Mouse (Mus musculus) B cell, adult 2 months (primary cell): Measurements from ENCODE around the gene Myo15.
"Not testable (repeated sequence)": the region's sequence is repeated elsewhere in the genome, so short reads cannot be mapped to it uniquely, and the experiment has no call there.

Experiments used
- DNase-seq, 2 experiments: peaks; one replicate each; pipeline ENCODE4 v3.0.0; 2022

Gene Myo15

DNA sequence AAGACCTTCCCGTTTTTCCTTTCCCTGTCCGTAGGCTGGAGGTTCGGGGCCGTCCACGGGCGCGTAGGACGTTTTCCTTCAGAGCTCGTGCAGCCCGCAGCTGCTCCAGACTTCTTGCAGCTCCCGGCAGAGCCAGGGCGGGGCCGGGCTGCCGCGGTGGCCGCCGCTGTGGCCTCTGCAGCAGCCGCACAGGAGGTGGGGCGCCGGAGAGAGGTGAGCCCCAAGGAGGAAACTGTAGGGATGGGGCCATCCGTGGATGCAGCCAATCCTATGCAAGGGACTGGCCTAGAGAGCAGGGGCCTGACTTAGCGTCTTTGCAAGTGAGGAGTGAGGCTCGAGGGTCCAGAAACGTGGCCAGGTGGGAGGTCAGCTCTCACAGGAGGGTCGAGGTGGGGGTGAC, 40.4 kb downstream of the Myo15 start:
- DNase-seq, result no peak

DNA sequence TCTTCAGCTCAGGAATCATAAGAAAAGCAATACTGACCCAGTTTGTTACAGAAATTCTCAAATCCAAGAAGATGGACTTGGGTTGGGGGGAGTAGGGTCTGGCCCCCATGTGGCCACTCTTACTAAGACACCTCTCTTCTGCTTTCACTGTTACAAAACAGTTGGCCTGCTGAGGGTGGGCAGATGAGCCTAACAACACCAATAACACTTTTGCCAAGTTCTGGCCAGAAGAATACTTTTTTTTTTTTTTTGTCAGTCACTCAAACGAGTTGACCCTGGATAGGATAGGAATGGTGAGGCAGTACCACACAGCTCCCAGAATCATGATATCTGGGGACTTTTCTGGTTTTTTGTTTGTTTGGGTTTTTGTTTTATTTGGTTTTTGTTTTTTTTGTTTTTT, 42.8 kb downstream of the Myo15 start:
- DNase-seq, result no peak

DNA sequence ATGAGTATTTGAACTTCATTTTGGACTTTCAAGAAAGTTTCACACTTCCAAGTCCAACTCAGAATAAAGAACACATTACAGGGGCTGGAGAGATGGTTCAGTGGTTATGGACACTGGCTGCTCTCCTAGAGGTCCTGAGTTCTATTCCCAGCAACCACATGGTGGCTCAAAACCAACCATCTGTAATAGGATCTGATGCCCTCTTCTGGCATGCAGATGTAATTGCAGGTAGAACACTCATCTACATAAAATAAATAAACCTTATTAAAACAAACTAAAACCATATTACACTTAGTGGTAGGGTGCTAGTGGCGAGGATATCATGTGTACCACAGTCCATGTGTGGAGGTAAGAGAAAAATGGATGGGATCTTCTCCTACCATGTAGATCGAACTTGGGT, 43.4 kb downstream of the Myo15 start:
- DNase-seq, result peak in 1 of 2 experiments; percentile 10

DNA sequence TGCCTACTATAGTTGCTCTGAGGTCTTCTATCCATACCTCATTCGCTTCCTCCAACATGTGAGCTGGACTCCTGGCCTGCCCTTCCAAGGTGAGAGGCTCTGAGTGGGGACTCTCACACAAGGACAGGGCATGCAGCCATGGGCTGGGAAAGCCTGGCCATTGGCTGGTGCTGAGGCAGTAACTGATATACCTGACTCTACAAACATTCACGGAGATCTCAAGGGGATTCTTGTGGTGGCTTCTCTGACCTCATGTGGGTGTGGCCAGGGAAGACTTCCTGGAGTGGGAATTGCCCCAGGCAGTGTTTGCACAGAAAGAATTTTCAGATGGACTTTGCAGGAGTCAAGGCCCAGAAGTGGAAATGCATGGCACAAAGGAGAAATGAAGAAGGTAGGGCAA, 45.8 kb downstream of the Myo15 start:
- no peak for DNase-seq

DNA sequence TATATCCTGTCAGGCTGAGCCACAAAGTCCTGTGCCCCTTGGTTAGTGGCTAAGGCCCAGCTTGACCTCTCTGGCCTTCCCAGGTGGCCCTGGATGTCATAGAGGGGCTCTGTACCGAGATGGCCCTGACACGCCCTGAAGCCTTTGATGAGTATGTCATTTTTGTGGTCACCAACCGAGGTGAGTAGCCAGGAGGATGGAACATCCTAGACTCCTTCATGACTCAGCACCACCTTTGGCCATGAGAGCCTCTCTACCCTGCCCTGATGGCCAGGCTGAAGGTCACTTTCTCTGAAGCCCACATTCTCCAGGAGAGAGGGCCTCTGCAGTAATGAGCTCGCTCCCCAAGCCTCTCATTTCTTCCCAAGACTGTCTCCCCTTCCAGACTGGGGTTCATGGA, 49.2 kb downstream of the Myo15 start:
- DNase-seq, result no peak

DNA sequence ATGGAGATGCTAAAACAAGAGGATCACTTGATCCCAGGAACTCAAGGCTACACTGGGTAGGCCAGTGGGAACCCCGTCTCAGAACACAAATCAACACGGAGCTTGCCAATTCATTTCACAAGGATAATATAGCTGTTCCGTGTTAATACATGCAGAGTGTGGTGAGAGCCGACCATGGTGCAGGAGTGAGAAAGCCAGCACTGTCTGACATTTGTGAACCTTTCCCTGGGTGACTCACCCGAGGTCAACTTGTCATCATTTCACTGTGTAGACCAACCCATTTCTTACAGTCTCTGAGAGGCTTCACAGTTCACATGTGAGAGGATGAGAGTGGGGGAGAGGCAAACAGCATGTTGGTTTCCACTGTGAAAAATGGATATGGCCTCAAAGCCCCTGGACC, 52.9 kb downstream of the Myo15 start:
- no peak for DNase-seq

DNA sequence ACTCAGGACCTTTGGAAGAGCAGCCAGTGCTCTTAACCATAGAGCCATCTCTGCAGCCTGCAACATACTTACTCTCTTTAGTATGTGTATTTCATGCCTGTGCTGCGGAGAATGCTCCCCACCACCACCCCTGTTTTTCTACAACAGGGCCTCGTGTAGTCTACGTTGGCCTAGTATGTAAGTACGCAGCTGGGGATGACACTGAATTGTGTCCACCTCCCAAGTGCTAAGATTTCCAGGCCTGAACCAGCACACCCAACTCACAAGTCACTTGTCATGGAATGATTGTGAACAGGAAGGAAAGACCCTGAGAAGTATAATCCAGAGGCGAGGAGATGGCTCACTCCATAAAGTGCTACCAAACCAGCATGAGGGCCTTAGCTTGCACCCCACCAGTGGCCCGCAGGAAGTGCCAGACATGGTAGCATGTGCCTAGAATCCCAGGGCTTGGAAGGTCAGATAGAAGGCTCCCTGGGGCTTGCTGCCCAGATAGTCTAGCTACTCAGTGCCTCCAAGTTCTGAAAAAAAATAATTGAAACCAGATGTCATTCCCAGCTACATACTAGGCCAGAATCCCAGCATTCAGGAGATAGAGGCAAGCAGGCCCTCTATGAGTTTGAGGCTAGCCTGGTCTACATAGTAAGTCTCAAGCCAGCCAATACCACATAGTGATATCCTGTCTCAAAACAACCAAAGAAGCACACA, 53.7 kb downstream of the Myo15 start:
- no peak for DNase-seq

DNA sequence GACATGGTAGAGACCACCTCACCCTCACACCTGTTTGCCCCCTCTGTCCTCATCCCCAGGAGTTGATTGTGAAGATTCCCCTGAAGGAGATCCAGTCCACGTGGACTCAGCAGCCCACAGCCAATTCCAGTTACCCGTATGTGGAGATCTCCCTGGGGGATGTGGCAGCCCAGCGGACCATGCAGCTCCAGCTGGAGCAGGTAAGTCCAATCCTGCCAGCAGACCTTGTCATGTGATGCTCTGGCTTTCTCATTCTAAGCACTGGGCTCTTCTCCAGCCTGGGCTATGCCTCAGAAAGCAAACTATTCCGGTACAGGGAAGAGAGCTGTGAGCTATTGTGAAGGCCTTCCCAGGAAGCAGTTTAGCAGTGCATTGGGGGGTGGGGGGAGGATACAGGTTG, 57.3 kb downstream of the Myo15 start:
- DNase-seq, result no peak

DNA sequence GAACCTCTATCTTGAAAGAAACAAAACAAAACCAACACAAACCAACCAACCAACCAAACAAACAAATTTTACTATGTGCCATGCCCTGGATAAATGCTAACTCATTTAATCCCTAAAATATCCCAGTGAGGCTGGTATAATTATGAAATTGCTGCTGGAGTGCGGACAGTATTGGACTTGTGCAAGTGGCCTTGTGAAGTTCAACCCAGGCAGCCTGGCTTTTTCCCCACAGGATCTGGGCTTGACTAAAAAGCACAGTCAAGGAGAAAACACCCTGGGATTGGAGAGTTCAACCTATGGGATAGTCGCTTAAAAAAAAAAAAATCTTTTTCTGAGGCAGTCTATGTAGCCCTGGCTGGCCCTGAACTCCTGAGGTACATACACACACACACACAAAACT, 66.5 kb downstream of the Myo15 start:
- no peak for DNase-seq

DNA sequence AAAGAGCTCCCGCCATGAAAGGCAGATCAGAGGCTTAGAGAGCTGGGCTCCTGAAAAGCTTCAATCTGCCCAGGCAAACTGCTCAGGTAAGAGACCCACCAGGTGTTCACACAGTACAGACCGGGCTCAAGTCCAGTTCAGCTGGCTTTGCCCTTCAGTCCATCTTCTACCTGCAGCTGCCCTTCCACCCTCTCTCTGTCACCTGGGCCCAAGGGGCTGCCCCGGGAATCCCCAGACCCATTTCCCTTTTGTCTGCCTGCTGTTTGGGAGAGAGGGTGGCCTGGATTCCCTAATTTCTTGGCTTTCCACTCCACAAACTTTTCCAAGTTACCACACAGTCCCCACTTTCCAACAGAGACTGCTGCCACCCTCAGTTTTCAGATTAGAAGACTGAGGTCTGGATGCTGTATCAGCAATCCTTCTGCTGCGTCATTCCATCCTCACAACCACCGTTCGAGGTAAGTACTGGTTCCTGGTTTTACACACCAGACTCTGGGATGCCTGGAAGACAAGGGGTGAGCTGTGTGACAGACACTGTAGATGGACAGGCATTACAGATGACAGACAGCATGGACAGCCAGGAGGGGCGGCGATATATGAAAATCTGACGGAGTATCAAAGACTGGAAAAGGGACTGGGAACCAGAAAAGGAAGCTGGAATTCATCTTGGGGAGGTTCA, 67.2 kb downstream of the Myo15 start, which contains the start of gene Alkbh5:
Gene Alkbh5 (plus strand): TSS at position 202 of the 679 bp plus-strand sequence.
- DNase-seq, result peak; percentile 5 to 18

DNA sequence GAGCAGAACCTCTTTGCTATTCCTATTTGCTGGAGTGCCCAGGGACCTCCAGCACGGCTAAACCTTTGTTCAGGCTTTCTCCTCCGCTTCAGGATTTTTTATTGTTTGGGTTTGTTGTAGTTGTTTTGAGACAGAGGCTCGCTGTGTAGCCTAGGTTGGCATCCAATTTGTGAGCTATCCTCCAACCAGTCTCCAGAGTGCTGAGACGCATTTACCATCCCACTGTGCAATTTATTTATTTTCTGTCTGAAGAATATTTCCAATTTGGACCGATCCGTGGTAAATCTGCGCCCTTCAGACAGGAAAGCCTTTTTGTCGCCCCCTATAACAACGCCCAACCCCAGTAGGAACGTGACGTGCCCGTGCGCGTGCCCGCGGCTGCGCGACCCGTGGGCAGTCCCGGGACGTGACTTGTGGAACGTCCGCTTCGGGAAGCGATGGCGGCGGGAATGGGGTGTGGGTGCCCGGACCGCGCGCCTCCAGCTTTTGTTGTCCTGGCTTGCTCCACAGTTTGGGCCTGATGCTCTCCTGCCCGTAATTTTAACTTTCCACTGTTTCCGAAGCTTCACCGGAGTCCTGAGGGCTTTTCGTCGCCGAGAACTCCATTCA, 67.8 kb downstream of the Myo15 start:
- peak; percentile 86 to 87 for DNase-seq

DNA sequence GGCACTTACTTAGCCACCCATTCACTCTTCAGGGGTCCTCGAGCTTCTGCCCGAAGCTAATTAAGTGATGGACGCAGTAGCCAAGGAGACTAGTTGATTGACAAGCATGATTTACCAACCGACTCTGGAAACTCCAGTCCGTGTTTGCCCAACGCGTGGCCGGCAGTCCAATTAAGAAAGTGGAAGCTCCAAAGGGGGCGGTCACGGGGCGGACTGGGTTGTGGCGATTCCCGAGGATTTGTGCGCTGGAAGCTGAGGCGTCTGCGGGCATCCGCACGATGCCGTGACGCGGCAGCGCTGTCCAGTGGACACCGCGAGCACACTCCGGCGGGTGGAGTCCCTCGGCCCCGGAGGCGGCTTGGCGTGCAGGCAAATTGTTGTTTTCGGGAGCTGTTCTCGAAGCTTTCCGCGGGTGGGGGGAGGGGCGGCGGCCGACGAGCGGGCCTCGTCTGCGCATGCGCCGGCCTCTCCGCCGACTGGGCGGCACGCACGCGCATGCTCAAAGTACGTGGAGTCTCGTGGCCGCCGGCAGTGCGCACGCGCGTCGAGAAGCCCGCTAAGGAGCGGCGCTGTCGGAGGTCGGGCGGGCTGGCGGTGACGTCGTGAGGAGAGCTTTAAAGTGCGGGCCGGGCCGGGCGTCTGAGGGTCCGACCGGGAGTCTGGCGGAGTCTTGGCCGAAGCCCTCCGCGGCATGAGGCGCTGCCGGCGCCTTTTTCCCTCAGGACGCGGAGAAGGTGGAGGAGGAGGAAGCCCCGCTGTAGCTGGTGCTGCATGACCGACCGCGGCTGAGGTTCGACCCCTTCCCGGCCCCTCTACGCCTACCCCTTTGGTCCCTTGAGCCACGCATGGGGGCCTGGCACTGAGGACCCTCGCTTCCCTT, 68.6 kb downstream of the Myo15 start:
- DNase-seq, result peak; percentile 91 to 92

DNA sequence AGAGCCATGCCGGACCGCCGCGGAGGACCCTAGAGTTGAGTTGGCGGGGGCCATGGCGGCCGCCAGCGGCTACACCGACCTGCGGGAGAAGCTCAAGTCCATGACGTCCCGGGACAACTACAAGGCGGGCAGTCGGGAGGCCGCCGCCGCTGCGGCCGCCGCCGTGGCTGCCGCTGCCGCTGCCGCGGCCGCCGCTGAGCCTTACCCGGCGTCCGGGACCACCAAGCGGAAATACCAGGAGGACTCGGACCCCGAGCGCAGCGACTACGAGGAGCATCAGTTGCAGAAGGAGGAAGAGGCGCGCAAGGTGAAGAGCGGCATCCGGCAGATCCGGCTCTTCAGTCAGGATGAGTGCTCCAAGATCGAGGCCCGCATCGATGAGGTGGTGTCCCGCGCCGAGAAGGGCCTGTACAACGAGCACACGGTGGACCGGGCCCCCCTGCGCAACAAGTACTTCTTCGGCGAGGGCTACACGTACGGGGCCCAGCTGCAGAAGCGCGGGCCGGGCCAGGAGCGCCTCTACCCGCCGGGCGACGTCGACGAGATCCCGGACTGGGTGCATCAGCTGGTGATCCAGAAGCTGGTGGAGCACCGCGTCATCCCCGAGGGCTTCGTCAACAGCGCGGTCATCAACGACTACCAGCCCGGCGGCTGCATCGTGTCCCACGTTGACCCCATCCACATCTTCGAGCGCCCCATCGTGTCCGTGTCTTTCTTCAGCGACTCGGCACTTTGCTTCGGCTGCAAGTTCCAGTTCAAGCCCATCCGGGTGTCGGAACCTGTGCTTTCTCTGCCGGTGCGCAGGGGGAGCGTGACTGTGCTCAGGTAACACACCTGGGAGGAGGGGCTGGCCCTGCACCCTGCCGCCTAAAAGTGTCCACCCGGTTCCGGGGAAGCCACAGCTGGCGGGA, 69.5 kb downstream of the Myo15 start:
- DNase-seq, result peak; percentile 59 to 66

DNA sequence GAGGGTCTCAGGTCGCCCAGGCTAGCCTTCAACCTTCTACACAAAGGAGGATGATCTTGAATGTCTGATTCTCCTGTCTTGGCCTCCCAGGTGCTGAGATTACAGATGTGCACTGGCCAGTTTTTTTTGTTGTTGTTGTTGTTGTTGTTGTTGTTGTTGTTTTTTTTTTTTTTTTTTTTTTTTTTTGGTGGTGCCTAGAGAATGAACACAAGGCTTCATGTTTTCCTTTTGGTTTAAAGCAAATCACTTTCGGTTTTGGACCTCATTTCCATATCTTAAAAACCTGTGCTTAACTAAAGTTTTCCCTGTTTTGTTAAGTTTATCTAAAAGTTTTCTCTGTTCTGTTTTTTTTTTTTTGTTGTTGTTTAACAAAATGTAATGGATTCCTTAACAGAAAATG, 70.4 kb downstream of the Myo15 start:
- no peak for DNase-seq

DNA sequence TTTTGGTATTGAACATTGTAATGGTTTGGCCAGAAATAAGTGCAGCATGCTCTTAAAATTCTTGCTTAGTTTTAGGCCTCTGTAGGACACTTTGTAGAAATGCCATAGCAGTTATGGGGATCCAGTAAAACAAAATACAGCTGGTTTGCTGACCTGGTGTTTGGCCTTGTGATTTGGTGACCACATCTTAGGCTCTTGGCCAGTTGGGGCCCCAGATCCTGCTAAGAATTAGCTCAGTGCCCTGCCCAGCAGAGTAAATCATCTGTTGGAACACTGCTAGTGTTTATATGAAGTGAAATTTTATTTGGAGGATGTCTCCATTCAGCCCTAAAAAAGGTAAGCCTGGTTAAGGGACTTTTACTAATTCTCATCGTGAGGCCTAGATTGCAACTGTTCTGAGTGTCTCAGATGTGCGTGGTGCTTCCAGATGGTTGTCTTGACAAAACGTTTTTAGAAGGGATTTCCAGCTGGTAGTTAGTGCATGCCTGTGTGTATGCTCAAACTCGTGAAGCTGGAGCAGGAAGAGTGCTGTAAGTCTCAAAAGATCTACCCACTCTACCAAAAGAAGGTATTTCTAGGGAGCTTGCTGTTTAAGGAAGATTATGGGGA, 71.0 kb downstream of the Myo15 start:
- DNase-seq, result no peak

DNA sequence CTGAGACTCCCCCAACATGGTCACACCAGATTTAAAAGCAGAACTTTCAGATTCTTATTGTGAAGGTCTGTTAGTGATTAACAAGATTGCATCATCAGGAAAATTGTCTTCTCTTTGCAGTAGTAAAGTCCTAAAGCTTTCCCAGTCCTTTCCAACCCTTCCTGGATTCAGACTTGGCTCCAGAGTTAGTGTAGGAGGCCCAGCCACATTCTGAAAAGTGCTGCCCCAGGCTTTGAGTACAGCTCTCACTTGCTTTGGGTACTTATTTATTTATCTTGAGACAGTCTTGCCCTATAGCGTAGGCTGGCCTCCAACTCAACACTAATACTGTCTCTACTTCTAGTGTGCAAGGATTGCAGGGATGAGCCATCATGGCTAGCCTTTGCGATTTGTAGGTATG, 71.6 kb downstream of the Myo15 start:
- DNase-seq, result no peak

DNA sequence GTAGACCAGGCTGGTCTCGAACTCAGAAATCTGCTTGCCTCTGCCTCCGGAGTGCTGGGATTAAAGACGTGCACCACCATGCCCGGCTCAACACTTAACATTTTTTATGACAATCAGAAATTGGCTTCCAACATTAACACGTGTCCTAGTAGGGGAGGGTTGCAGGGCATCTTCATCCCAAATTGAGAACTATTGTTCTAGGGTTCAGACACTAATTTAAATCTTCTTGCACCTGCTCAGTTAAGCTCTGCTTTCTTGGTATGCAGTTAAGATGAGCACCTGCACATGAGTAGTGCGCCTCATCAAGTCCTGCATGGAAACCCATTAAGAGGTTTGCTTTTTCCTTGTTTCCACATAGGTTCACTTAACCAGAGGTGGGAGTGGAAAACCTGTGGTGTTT, 72.7 kb downstream of the Myo15 start:
- no peak for DNase-seq

DNA sequence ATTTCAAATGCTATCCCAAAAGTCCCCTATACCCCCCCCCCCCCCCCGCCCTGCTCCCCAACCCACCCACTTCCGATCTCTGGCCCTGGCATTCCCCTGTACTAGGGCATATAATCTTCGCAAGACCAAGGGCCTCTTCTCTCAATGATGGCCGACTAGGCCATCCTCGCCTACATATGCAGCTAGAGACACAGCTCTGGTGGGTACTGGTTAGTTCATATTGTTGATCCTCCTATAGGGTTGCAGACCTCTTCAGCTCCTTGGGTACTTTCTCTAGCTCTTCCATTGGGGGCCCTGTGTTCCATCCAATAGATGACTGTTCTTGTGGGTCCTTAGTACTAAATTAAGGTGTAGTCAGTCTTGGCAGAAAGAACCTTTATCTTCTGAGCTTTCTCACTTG, 74.1 kb downstream of the Myo15 start:
- not testable (repeated sequence) for DNase-seq

DNA sequence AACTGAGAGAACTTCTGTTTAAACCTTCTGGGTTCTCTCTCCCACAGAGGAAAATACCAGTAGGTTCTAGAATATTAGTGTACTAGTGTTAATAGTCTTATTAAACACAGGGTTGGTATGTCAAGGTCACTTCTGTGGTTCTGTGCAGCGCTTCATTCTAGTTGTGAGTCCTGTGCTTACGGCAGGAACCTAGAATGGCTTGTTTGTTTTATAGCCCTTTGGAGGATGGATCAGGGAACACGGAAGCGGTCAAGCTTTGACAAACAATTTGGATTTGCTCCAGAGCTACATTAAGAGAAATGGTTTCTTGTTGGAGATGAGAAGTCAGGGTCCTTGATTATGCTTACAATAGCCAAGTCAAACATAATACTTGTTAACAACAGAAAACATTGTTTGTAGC, 76.3 kb downstream of the Myo15 start:
- DNase-seq, result no peak

DNA sequence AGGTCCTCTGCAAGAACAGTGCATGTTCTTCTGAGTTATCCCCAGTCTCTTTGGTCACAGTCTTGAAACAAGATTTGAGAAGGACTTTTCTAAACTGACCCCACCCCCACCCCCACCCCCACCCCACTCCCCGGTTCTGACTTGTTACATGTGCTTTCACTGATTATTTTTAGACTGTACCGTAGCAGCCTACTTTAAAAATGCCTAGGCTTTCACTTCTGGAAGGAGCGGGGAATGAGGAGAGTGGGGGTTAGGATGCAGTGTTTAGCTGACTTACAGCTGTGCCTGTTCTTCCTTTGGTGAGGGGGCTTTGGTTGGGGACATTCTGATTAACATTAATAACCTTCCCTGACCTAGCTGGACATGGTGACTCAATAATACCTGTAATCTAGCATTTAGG, 79.0 kb downstream of the Myo15 start:
- no peak for DNase-seq

DNA sequence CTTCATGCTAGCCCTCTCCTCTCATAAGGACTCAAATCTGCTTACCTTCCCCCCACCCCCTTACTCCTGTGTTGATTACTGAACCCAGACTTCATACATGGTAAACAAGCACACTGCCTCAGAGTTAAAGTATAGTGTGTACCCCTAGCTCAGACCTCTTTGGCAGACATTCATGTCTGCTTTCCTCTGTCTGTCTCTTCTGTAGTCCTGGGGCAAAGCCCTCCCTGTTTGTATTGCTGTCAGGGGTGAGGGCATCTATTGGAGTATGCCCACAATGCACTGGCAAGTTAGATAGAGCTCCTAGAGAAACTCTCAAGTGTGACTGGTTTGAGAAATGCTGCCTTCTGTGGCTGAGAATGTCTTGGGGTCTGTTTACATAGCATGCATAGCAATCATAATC, 84.0 kb downstream of the Myo15 start:
- no peak for DNase-seq

DNA sequence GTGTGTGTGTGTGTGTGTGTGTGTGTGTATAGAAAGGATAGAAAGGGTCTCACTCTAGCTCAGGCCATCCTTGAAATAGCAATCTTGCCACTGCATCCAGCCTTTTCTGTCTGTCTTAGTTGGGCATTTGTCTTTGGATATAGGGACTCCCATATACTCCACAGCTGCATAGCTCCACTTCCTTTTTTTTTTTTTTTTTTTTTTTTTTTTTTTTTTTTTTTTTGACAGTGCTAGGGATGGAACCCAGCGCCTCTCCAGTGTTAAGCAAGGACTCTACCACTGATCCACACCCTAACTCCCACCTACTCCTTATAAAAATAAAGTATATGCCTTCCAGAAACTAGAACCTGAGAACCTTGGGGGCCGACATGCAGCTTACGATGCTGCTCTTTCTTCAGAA, 88.5 kb downstream of the Myo15 start:
- no peak for DNase-seq
